Mouse (Mus musculus) urinary bladder, postnatal 10 days (tissue): ENCODE measurements around the gene Asxl1.

ENCODE experiments used
- DNase-seq: peaks from one replicate; pipeline ENCODE4 v3.0.0; 2022; ENCODE audit warnings: low spot score

The Asxl1 gene

GRCm38 (mm10) chr2:153444254-153445136 lies 98.9 kb downstream of the Asxl1 start:
- DNase-seq = no peak

GRCm38 (mm10) chr2:153445137-153446016 lies 99.7 kb downstream of the Asxl1 start:
- DNase-seq = no peak

DNA sequence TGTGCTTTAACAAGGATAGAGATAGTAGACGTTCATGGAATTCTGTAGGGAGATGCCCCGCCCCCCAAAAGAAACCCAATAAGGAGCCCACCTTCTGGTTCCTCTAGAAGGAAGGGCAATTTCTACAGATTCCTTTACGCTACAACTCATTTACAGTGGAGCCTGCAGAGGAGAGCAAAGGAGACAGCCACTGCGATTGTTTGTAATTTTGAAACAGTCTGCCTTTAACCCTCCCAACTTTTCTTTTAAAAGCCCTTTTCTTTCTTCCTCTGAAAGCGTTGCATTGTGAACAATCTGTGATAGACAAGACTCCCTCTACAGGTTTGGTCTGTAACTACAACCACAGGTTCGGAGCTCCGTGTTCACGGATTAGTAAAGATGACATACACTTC lies 100.4 kb downstream of the Asxl1 start:
- no peak for DNase-seq

DNA sequence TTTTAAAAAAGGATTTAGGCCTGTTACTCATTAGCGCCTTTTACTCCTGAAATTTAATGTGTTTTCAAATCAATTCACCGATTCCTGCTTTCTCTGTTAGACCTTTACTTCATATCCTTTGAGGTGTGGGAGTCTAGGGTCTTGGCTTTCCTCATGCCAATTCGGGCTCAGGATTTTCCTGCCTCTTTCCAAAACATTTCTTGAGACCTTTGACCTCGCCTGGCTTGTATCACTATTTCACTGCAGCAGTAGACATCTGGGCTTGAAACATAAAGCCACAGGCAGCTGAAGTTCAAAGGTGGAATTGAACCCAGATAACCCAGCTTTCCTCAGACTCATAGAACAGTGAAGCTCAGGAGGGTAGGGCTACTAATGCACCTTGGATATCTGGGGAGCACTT lies 100.8 kb downstream of the Asxl1 start:
- DNase-seq = no peak

GRCm38 (mm10) chr2:153447719-153448118 lies 102.1 kb downstream of the Asxl1 start:
- no peak for DNase-seq

DNA sequence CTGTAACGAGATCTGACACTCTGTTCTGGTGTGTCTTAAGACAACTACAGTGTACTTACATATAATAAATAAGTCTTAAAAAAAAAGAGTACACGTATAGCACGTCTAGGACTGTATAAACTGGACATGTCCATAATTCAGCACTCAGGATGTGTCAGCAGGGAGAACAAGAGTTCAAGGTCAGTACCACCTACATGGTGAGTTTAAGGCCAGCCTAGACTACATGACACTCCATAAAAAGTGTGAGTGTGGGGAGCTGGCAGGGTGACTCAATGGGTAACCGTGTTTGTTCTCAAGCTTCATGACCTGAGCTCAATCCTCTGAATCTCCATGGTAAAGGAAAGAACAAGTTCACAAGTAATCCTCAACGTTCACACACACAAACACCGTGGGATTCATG lies 102.9 kb downstream of the Asxl1 start:
- no peak for DNase-seq
